Mouse (Mus musculus): ENCODE measurements around the gene Hdac7. TPM values are rescaled to one million over a fixed set of nuclear protein-coding genes. Genes with fewer than 3 reads are reported as not detected.

Hdac7 gene
- polyA plus RNA-seq, 1 experiment: 64.7 TPM

DNA sequence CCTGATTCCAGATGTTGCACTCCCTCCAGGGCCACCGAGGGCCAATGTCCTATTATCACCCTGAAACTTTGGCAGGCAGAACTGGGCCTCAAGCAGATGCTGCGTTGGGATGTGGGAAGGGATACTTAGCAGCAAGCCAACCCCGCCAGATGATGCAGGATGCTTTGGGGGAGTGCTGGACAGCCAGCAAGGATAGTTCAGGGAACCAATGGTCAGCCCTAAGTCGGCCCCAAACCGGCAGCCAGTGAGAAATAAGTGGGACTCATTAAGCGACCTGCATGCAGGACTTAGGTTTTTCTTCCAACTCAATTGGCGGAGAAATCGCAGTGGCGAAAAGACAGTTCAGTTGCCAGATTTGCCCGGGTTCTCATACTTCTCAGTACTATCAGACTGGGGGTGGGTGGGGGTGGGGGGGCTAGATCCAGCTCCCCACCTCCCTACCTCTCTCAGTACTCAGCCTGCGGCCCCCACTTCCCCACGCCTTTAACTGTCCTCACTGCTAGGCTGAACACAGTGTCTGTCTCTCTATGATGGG lies 14.0 kb downstream of the Hdac7 start:
- Histone ChIP-seq H3K4me1 (ENCODE audit: control insufficient read depth, insufficient read depth, low read length) (peaks cover 8% of the 10 kb centered on the region), H3K27ac (ENCODE audit: insufficient read depth, low read length) (peak overlapping the region; percentile 91), H3K4me3 (ENCODE audit: insufficient read depth, low read length) (peak overlapping the region; percentile 72)
- TF ChIP-seq POLR2A (IDR thresholded peaks at IDR 0.05; ENCODE audit: extremely low read depth, insufficient read depth, low read length) (peak; percentile 27; the same call in 1 of the 2 replicates), CTCF (IDR thresholded peaks at IDR 0.05; ENCODE audit: extremely low read depth, insufficient read depth, low read length) (no peak)

DNA sequence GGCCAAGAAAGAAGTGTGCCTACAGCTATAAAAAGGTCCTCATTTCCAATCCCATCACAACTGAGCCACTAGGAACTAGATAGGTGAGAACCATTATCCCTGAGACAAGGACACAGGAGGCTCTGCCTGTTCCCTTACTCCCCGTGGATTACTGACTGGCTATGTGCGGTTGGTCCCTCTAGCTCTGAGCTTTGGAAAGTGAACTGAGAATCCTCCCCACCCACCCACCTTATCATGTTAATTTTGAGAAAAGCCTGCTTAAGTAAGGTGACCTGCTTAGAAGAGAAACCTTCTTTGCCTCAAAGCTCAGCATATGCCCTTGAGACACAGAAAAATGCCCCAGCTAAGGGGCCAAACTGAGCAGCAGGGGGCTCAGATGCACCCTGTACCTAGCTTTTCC lies 14.9 kb downstream of the Hdac7 start:
- Histone ChIP-seq H3K27ac (ENCODE audit: insufficient read depth, low read length) (peak overlapping the region; percentile 70; the same call in 1 of the 2 replicates), H3K4me1 (ENCODE audit: control insufficient read depth, insufficient read depth, low read length) (peaks cover 9% of the 10 kb centered on the region), H3K4me3 (ENCODE audit: insufficient read depth, low read length) (no peak overlapping the region; the same call in 1 of the 2 replicates)
- TF ChIP-seq POLR2A (IDR thresholded peaks at IDR 0.05; ENCODE audit: extremely low read depth, insufficient read depth, low read length) (no peak), CTCF (IDR thresholded peaks at IDR 0.05; ENCODE audit: extremely low read depth, insufficient read depth, low read length) (no peak)

DNA sequence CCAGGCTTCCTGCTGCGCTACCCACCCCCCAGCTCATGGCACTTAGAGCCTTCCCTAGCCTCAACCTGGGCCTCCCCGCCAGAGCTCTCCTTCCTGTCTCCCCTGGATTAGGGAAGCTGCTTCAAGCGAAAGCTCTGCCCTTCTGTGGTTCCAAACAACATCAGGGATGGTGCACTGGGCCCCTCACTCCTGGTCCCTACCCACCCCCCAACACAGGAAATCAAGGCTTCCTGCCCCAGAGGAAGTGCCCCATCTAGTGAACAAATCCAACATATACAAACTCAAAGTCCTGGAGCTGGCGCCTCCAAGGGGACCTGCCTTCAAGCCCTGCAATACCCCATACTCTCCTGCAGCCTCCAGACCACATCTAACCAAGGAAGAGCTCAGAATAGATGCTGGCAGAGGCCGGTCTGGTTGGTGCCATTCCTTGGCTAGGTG lies 15.4 kb downstream of the Hdac7 start:
- H3K27ac ChIP-seq (ENCODE audit: insufficient read depth, low read length): peak overlapping the region; percentile 70

DNA sequence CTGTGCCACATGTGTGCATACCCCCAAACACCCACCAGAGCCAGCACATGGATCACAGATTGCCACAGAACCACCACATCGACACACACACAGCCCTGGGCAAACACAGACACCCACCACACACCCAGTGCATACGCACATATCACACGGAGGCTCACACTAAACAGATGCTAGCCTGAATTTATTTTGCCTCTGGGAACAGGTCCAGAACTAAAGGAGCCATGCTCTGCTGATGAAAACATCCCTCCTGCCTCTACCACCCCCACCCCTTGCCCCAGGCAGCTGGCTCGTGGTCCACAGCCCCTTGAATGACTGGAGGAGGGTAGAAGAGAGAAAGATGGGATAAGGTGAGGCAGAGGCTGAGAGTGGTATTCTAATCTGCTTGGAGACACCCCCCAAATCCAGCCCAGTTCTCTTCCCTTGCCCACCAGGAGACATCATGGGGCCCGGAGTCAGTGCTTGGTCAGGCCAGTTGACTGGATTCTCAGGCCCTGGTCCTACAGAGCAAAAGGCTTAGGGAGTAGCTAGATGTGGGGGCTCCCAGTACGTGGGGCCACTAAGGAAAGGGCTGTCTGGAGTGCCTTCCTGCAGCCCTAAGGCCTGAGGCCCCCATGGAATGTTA lies 16.0 kb downstream of the Hdac7 start:
- H3K4me3 ChIP-seq (ENCODE audit: insufficient read depth, low read length): no peak overlapping the region; the same call in 1 of the 2 replicates
- no peak for TF ChIP-seq POLR2A (IDR thresholded peaks at IDR 0.05; ENCODE audit: extremely low read depth, insufficient read depth, low read length)
- TF ChIP-seq CTCF (IDR thresholded peaks at IDR 0.05; ENCODE audit: extremely low read depth, insufficient read depth, low read length): no peak
- H3K27ac ChIP-seq (ENCODE audit: insufficient read depth, low read length): peak overlapping the region; percentile 47; the same call in 1 of the 2 replicates
- H3K4me1 ChIP-seq (ENCODE audit: control insufficient read depth, insufficient read depth, low read length): peaks cover 16% of the 10 kb centered on the region

More for the DNA sequence above, 15.4 kb downstream of the Hdac7 start:
- H3K4me1 ChIP-seq (ENCODE audit: control insufficient read depth, insufficient read depth, low read length): peaks cover 14% of the 10 kb centered on the region
- no peak for TF ChIP-seq POLR2A (IDR thresholded peaks at IDR 0.05; ENCODE audit: extremely low read depth, insufficient read depth, low read length)
- TF ChIP-seq CTCF (IDR thresholded peaks at IDR 0.05; ENCODE audit: extremely low read depth, insufficient read depth, low read length): no peak
- H3K4me3 ChIP-seq (ENCODE audit: insufficient read depth, low read length): no peak overlapping the region; the same call in 1 of the 2 replicates

DNA sequence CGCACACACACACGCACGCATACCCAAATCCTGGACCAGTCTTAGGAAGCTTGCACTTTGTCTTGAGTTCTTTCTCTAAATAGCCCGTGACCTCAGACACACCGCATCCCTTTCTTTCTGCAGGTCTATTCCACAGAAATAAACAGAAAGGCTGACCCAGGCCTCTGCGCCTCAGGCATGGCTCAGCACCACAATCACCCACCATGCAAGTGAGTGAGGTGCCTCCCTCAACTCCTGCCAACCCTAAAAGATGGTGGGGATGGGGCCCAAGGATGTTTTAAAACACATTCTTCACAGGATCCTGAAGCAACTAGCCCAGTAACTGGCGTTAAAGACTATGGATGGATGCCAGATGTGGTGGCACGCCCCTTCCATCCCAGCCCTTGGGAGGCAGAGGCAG lies 16.9 kb downstream of the Hdac7 start:
- H3K4me1 ChIP-seq (ENCODE audit: control insufficient read depth, insufficient read depth, low read length): peaks cover 22% of the 10 kb centered on the region
- TF ChIP-seq POLR2A (IDR thresholded peaks at IDR 0.05; ENCODE audit: extremely low read depth, insufficient read depth, low read length): no peak
- no peak for TF ChIP-seq CTCF (IDR thresholded peaks at IDR 0.05; ENCODE audit: extremely low read depth, insufficient read depth, low read length)

DNA sequence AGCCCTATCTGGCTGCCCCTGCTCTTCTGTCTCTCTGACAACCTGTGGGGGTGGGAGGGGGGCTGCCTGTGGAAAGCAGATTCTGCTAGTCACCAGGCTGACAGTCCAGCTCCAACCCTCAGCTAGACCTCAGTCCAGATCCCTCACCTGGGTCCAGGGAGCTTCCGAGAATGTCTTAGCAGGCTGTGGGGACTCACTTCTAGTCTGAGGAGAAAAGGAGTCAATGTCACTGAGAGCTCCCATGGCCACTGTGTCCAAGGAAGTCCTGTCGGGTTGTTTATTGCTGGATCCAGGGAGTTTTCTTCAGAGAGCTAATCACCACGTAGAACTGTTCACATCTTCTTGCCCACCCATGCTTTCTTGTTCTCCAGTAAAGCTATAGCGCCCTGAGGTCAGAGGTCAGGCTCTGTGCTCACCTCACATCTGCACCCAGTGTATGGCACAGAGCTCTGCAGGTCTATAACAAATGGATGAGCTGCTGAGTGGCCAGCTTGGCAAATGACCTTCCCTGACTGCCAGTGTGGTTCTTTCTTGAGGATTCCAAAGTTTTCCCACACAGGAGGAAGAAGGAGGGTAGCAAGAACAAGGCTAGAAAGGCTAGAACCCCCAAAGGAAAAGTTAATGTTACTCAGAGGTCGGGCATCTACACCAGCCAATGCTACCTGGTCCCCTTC lies 17.6 kb downstream of the Hdac7 start:
- Histone ChIP-seq H3K4me3 (ENCODE audit: insufficient read depth, low read length) (no peak overlapping the region), H3K4me1 (ENCODE audit: control insufficient read depth, insufficient read depth, low read length) (peaks cover 22% of the 10 kb centered on the region), H3K27ac (ENCODE audit: insufficient read depth, low read length) (no peak overlapping the region)
- TF ChIP-seq POLR2A (IDR thresholded peaks at IDR 0.05; ENCODE audit: extremely low read depth, insufficient read depth, low read length) (no peak), CTCF (IDR thresholded peaks at IDR 0.05; ENCODE audit: extremely low read depth, insufficient read depth, low read length) (no peak)

More for the DNA sequence above, 16.9 kb downstream of the Hdac7 start:
- H3K4me3 ChIP-seq (ENCODE audit: insufficient read depth, low read length): no peak overlapping the region
- H3K27ac ChIP-seq (ENCODE audit: insufficient read depth, low read length): no peak overlapping the region

DNA sequence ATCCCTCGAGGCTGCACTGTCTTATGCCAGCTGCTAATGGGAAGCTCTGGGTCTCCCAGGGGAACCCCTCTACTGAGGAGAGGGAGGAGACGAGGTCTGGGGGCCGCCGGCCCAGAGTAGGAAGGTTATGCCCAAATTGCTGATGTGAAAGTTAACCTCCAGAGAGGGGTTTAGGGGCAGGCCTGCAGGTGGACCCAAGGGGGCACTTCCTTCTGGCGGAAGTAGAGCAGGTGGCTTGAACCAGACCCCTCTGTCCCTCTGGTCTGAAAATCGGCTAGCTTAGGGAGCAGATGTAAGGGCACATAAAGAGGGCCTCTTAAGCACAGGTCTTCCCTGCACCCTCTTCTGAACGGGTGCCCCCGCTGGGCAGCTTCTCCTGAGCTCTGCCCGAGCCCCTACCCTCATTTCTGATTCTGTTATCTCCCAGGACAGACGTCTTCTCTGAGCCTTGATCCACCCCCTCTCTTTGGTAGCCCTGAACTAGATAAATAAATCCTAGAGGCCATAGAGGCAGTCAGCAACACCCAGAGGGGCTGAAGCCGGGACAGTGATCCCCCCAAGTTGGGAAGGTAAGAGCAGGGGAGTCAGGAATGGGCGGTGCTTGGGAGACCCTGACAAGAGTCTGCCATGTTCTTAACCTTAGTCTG lies 18.2 kb downstream of the Hdac7 start:
- H3K4me3 ChIP-seq (ENCODE audit: insufficient read depth, low read length): no peak overlapping the region
- peaks cover 25% of the 10 kb centered on the region for H3K4me1 ChIP-seq (ENCODE audit: control insufficient read depth, insufficient read depth, low read length)
- TF ChIP-seq POLR2A (IDR thresholded peaks at IDR 0.05; ENCODE audit: extremely low read depth, insufficient read depth, low read length) (no peak), CTCF (IDR thresholded peaks at IDR 0.05; ENCODE audit: extremely low read depth, insufficient read depth, low read length) (no peak)
- no peak overlapping the region for H3K27ac ChIP-seq (ENCODE audit: insufficient read depth, low read length)

DNA sequence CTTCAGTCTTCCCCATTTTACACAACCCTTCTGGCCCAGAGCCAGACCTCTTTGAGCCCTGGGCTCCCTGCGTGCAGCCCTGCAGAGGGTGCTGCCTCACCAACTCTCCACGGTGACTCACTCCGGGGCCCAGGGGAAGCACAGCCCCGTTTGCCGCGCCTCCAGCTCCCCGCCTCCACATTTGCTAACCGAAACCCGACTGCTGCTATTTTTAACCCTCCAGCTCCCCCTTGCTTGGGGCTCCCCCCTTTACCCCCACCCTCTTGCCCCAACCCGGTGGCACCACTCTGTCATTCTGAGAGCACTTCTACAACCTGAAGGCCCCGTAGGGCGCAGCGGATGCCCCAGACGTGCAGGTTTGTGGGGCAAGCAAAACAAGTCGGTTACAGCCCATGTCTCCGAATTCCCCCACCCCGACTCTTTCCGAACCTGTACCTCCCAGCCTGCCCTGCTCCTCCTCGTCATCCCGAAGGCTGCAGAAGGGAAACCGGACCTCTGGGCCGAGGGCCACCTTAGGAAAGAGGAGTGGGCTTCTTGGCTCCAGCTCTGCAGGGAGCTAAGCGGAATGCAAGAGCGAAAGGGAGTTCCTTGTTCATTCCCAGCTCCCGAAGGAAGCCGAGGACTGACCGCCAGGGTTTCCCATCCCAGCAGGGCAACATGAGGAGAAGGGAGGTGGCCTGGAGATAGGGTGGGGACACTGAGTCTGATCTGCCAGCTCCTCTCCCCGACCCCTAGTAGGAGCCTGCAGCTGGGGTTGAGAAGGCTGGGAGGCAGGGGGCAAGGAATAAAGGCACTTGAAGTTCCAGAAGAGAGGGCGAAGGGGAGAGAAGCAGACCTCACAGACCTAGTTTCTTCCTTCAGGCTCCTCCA lies 19.0 kb downstream of the Hdac7 start:
- H3K4me1 ChIP-seq (ENCODE audit: control insufficient read depth, insufficient read depth, low read length): peaks cover 25% of the 10 kb centered on the region
- TF ChIP-seq POLR2A (IDR thresholded peaks at IDR 0.05; ENCODE audit: extremely low read depth, insufficient read depth, low read length) (no peak), CTCF (IDR thresholded peaks at IDR 0.05; ENCODE audit: extremely low read depth, insufficient read depth, low read length) (peak; percentile 25; the same call in 1 of the 2 replicates)
- no peak overlapping the region for H3K4me3 ChIP-seq (ENCODE audit: insufficient read depth, low read length)
- peak overlapping the region; percentile 54 for H3K27ac ChIP-seq (ENCODE audit: insufficient read depth, low read length)

Data from cortical plate, adult 2 months (tissue).